Mouse (Mus musculus) limb, embryonic 15.5 days (tissue): ENCODE results near the gene Exoc1. TPM values are rescaled to one million over a fixed set of nuclear protein-coding genes. Genes with fewer than 3 reads are reported as not detected.

Experiments
- ATAC-seq: fragments of 200-750 bp; cut with Nextera tagmentation; 2 replicates; pipeline ENCODE4 v1.8.0; 2017; ENCODE audit warnings: low read depth, moderate TSS enrichment; ENCODE audit not compliant: insufficient number of reproducible peaks, low FRiP score, low TSS enrichment
- H3K27ac ChIP-seq: fragments of 300-500 bp; sonication (generic); 2 replicates; pipeline ENCODE4 v1.5.1; 2015; ENCODE audit warnings: moderate library complexity, mild to moderate bottlenecking, inconsistent platforms
- H3K27me3 ChIP-seq: fragments of 300-500 bp; sonication (generic); 2 replicates; pipeline ENCODE4 v1.6.1; 2015; ENCODE audit warnings: inconsistent platforms
- H3K36me3 ChIP-seq: fragments of 300-500 bp; sonication (generic); 2 replicates; pipeline ENCODE4 v1.6.1; 2015; ENCODE audit warnings: inconsistent platforms
- H3K4me1 ChIP-seq: fragments of 300-500 bp; sonication (generic); 2 replicates; pipeline ENCODE4 v1.6.1; 2015; ENCODE audit warnings: inconsistent platforms
- H3K4me2 ChIP-seq: fragments of 300-500 bp; sonication (generic); 2 replicates; pipeline ENCODE4 v1.6.1; 2015; ENCODE audit warnings: mild to moderate bottlenecking, inconsistent platforms
- H3K4me3 ChIP-seq: fragments of 300-500 bp; sonication (generic); 2 replicates; pipeline ENCODE4 v1.5.1; 2015; ENCODE audit warnings: mild to moderate bottlenecking, inconsistent platforms
- H3K9ac ChIP-seq: fragments of 300-500 bp; sonication (generic); 2 replicates; pipeline ENCODE4 v1.6.1; 2015; ENCODE audit warnings: inconsistent platforms
- H3K9me3 ChIP-seq: fragments of 300-500 bp; sonication (generic); 2 replicates; pipeline ENCODE4 v1.6.1; 2016; ENCODE audit warnings: inconsistent platforms
- WGBS: fragments of 180-500 bp; shearing (Covaris S2); methylation state at CpG from one replicate; pipeline ENCODE4 v1.1.7; 2015; 5-methylcytosine and 5-hydroxymethylcytosine counted together
- polyA plus RNA-seq: library from polyadenylated mRNA; unstranded; fragments of >200 nt; fragmentation: Nextera tagmentation; extraction: Ambion mirVana; gene quantifications from 2 replicates; pipeline ENCODE4 v1.2.1, GENCODE M21; 2015

Gene Exoc1
- polyA plus RNA-seq, 1 experiment from 2014 or later: 30.2 TPM

DNA sequence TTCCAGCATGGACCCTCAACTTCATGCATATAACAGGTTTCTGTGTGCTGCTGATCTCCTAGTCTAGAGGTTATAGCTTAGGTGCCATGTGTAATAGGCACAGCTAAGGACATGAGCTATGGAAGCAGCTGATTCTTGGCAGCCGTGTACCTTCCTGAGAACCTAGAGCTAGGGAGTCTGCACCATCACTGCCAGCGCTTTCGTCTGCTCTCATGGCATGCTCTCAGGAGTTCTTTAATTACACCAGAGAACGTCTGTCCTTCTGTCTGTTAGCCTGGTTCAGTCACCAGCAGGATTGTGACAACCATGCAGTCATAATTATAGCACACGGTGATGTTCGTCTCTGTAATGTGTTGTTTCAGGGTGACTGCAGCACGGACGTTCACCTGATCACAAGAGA lies 86.2 kb downstream of the Exoc1 start:
- no peak overlapping the region for H3K9ac ChIP-seq
- H3K27me3 ChIP-seq: no peaks in the 10 kb centered on the region
- no peaks in the 10 kb centered on the region for H3K9me3 ChIP-seq
- WGBS: 90% methylated on average over 8 of the region's 8 CpGs
- no peaks in the 10 kb centered on the region for H3K4me1 ChIP-seq
- no peak overlapping the region for H3K27ac ChIP-seq
- H3K36me3 ChIP-seq: peaks cover 76% of the 10 kb centered on the region
- no peak for ATAC-seq
- no peak overlapping the region for H3K4me3 ChIP-seq
- no peak overlapping the region for H3K4me2 ChIP-seq

DNA sequence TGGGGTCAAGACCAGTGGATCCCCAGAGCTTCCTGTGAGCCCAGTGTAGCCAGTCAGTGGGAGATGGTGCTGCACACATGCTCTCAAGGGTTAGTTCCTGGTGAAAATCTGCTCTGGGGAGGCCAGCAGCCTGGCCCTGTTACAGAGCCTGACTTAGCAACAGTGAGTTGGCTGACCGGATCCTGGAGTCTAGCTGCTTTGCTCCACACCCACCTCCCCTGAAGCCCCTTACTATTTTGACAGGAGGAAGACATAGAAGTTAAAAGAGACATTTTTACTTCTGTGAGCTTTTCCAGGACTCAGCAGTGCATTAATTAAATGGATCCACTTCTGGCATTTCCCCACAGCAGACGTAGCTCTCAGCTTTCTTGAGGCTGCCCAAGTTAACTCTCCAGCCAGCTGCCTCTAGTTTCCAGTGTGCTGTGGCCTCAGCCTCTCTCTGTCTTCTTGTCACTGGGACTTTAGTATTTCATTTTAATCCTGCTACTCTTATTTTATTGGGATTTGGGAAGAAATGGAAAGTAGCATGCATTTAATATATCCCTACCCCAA lies 87.2 kb downstream of the Exoc1 start:
- Histone ChIP-seq H3K4me2 (no peak overlapping the region), H3K9ac (no peak overlapping the region), H3K36me3 (peaks cover 69% of the 10 kb centered on the region), H3K9me3 (no peaks in the 10 kb centered on the region), H3K27ac (no peak overlapping the region), H3K4me3 (no peak overlapping the region), H3K4me1 (no peaks in the 10 kb centered on the region), H3K27me3 (no peaks in the 10 kb centered on the region)
- 78% methylated on average over 2 of the region's 2 CpGs for WGBS
- no peak for ATAC-seq

DNA sequence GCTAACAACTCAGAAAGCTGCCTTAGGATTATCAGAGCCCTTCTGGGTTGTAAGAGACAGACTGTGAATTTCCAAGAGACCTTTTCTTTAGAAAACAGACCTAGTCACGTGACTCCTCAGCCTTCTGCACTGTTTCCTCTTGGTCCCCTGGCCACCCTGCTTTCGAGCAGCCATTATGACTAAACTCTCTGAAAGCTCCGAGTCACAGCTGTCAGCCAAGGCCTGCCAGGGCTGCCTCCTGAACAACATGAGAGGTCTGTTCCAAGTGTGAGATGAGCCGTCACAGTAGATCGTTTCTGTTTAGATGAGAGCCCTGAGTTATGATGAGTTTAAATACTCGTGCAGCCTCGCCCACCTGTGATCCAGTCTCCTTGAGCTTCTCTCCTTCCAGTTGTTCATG lies 89.6 kb downstream of the Exoc1 start:
- 82% methylated on average over 7 of the region's 7 CpGs for WGBS
- H3K9ac ChIP-seq: no peak overlapping the region
- ATAC-seq: no peak
- peaks cover 71% of the 10 kb centered on the region for H3K36me3 ChIP-seq
- no peak overlapping the region for H3K27ac ChIP-seq
- H3K4me2 ChIP-seq: no peak overlapping the region
- H3K9me3 ChIP-seq: no peaks in the 10 kb centered on the region
- H3K27me3 ChIP-seq: no peaks in the 10 kb centered on the region
- no peak overlapping the region for H3K4me3 ChIP-seq
- H3K4me1 ChIP-seq: no peaks in the 10 kb centered on the region

Other genes with a start within 250 kb of the Exoc1 start
- gene Clock, start 224.5 kb upstream of the Exoc1 start, polyA plus RNA-seq: 11.5 and 12.1 TPM in 2 replicates
- gene Pdcl2, start 198.2 kb upstream of the Exoc1 start, polyA plus RNA-seq: not detected in 2 replicates
- gene Nmu, start 165.5 kb upstream of the Exoc1 start, polyA plus RNA-seq: 2.0 and 2.4 TPM in 2 replicates
- not detected in 2 replicates for gene Gm7271, start 45.3 kb upstream of the Exoc1 start, polyA plus RNA-seq
- 6.1 and 6.2 TPM in 2 replicates for gene Cep135, start 59.4 kb downstream of the Exoc1 start, polyA plus RNA-seq
- gene C530008M17Rik, start 127.2 kb downstream of the Exoc1 start, polyA plus RNA-seq: 10.2 and 13.4 TPM in 2 replicates